Mouse (Mus musculus): ENCODE measurements around the gene Zfp810. TPM values are rescaled to one million over a fixed set of nuclear protein-coding genes. Genes with fewer than 3 reads are reported as not detected.

Zfp810 gene
- polyA plus RNA-seq, 1 experiment from 2014 or later = 16.9 TPM

DNA sequence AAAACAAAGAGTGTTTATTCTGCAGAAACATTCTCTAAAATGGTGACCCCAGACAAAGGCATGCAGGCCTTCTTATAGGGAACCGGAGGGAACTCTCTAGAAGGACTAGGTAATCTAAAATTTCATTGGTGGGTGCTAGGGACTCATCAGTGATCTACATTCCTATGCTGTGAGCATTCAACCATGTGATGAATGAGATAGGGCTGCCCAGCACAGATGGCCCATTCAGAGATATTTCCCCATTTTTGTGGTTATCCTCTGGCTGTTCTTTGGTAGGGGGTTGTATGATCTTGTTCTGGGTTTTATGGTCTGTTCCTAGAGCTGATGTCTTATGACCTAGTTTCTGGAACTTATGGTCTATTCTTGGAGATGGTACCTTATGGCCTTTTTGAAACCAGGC is 38.6 kb downstream of the Zfp810 start:
- TF ChIP-seq CTCF (IDR thresholded peaks at IDR 0.05; ENCODE audit: low read depth) = no peak
- Histone ChIP-seq H3K27ac (no peak overlapping the region), H3K9me3 (replicated peaks; ENCODE audit: low read length) (no peaks in the 10 kb centered on the region), H3K4me1 (replicated peaks; ENCODE audit: insufficient read depth, low read length) (no peaks in the 10 kb centered on the region), H3K4me2 (ENCODE audit: low read length) (no peak overlapping the region), H3K9ac (ENCODE audit: low read depth, low read length) (no peak overlapping the region), H3K27me3 (ENCODE audit: insufficient read depth, low read length) (no peaks in the 10 kb centered on the region), H3K4me3 (replicated peaks; ENCODE audit: low read depth, low read length) (no peak overlapping the region), H3K36me3 (ENCODE audit: insufficient read depth, low read length) (no peaks in the 10 kb centered on the region)
- WGBS = 100% methylated on average over 1 of the region's 1 CpGs
- DNase-seq (ENCODE audit: low spot score) = no peak
- ATAC-seq (replicated peaks; ENCODE audit: low FRiP score, low read depth) = no peak

DNA sequence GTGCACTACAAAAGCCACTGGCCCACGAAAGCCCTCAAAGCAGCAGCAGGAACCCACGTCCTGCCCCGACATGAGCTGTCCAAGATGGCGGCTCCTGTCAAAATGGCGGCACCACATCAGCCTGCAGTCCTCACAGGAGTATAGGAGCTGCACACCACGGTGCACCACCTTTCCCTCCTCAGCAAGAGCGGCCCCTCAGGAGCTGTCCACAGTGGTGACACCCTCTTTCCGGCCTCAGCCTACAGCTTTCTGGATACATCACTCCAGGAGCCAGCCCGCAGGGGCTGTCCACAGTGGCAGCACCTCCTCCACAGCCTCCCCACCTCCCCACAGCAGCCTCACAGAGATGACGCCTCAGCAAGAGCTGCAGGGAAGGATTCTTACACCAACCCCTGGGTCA is 44.8 kb downstream of the Zfp810 start:
- Histone ChIP-seq H3K27me3 (ENCODE audit: insufficient read depth, low read length) (no peaks in the 10 kb centered on the region), H3K4me3 (replicated peaks; ENCODE audit: low read depth, low read length) (no peak overlapping the region), H3K9me3 (replicated peaks; ENCODE audit: low read length) (no peaks in the 10 kb centered on the region), H3K4me1 (replicated peaks; ENCODE audit: insufficient read depth, low read length) (no peaks in the 10 kb centered on the region), H3K27ac (no peak overlapping the region), H3K36me3 (ENCODE audit: insufficient read depth, low read length) (no peaks in the 10 kb centered on the region), H3K9ac (ENCODE audit: low read depth, low read length) (no peak overlapping the region), H3K4me2 (ENCODE audit: low read length) (no peak overlapping the region)
- 82% methylated on average over 10 of the region's 10 CpGs for WGBS
- ATAC-seq (replicated peaks; ENCODE audit: low FRiP score, low read depth) (no peak), DNase-seq (ENCODE audit: low spot score) (no peak)
- no peak for TF ChIP-seq CTCF (IDR thresholded peaks at IDR 0.05; ENCODE audit: low read depth)

DNA sequence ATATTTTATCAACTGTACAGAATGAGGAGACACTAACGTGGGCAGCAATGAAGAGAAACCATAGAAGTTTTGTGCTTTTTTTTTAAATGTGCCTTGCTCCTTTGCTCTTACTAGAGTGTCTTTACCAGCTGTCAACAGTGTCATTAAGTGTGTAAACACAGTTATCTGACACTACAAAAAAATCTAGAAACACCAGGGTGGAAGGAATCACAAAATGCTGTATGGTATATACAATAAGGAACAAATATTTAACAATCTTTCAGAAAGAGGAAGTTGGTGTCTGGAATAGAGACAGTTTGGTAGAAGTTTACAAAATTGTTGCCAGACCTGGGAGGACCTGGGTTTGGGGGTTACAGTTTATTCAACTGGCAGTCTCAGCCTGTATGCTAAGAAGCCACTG is 45.9 kb downstream of the Zfp810 start:
- Histone ChIP-seq H3K27me3 (ENCODE audit: insufficient read depth, low read length) (no peaks in the 10 kb centered on the region), H3K9ac (ENCODE audit: low read depth, low read length) (no peak overlapping the region), H3K9me3 (replicated peaks; ENCODE audit: low read length) (no peaks in the 10 kb centered on the region), H3K27ac (no peak overlapping the region), H3K4me2 (ENCODE audit: low read length) (no peak overlapping the region), H3K36me3 (ENCODE audit: insufficient read depth, low read length) (no peaks in the 10 kb centered on the region), H3K4me3 (replicated peaks; ENCODE audit: low read depth, low read length) (no peak overlapping the region), H3K4me1 (replicated peaks; ENCODE audit: insufficient read depth, low read length) (no peaks in the 10 kb centered on the region)
- no peak for TF ChIP-seq CTCF (IDR thresholded peaks at IDR 0.05; ENCODE audit: low read depth)
- DNase-seq (ENCODE audit: low spot score) = no peak
- no peak for ATAC-seq (replicated peaks; ENCODE audit: low FRiP score, low read depth)
- WGBS = 70% methylated on average over 1 of the region's 1 CpGs

GRCm38 (mm10) chr9:22260092-22260422 is 47.4 kb downstream of the Zfp810 start:
- TF ChIP-seq CTCF (IDR thresholded peaks at IDR 0.05; ENCODE audit: low read depth) = no peak
- Histone ChIP-seq H3K36me3 (ENCODE audit: insufficient read depth, low read length) (no peaks in the 10 kb centered on the region), H3K4me3 (replicated peaks; ENCODE audit: low read depth, low read length) (peak overlapping the region; percentile 52), H3K9ac (ENCODE audit: low read depth, low read length) (no peak overlapping the region), H3K4me1 (replicated peaks; ENCODE audit: insufficient read depth, low read length) (no peaks in the 10 kb centered on the region), H3K27ac (no peak overlapping the region), H3K9me3 (replicated peaks; ENCODE audit: low read length) (peaks cover 4% of the 10 kb centered on the region), H3K4me2 (ENCODE audit: low read length) (peak overlapping the region; percentile 80), H3K27me3 (ENCODE audit: insufficient read depth, low read length) (no peaks in the 10 kb centered on the region)
- DNase-seq (ENCODE audit: low spot score) = no peak
- ATAC-seq (replicated peaks; ENCODE audit: low FRiP score, low read depth) = no peak
- WGBS = 31% methylated on average over 3 of the region's 3 CpGs

DNA sequence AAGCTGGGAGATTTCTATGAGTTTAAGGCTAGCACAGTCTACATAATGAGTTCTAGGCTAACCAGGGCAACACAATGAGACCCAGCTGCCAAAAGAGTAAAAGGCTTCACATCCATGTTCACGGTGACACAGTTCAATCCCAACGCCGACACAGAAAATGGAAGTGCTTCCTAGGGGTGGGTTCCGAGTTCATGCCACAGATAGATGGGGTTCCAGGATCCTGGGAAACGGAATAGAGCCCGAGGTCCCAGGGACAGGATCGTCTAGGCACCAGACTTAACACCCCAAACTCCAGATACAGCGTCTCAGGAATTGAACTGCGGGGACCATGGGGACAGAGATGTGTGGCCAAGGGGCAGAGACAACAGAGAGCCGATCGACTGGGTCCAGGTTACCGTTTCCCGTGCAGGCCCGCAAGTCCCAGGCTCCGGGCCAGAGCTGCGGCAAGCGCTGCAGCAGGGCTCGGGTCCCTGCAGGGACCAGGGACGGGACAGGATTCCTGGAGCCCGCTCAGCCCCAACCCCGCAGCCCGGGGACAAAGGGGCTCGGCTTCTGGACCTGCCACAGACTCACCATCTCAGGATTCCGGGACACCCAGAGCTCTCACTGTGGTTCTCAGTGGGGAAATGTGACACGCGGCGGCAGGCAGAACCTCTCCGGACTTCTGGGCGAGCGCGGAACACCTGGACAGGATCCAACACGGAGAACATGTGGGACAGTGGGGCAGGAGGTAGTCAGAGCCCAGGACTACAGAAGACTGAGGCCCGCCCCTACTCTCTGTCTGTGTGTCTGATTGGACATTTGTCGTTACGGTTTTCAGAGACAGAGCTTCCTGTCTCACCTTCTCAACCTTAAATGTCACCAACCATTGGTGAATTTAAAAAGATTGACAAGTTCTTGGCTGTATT is 48.0 kb downstream of the Zfp810 start, which contains the start of gene Zfp599:
Gene Zfp599, minus strand, starts transcription at position 712 of the 908 bp plus-strand sequence.
- Histone ChIP-seq H3K9me3 (replicated peaks; ENCODE audit: low read length) (peaks cover 4% of the 10 kb centered on the region), H3K27me3 (ENCODE audit: insufficient read depth, low read length) (no peaks in the 10 kb centered on the region), H3K4me2 (ENCODE audit: low read length) (peak within 1 kb of the TSS; percentile 80), H3K4me1 (replicated peaks; ENCODE audit: insufficient read depth, low read length) (no peaks in the 10 kb centered on the region), H3K36me3 (ENCODE audit: insufficient read depth, low read length) (no peaks in the 10 kb centered on the region), H3K4me3 (replicated peaks; ENCODE audit: low read depth, low read length) (peak within 1 kb of the TSS; percentile 52), H3K9ac (ENCODE audit: low read depth, low read length) (peak within 1 kb of the TSS; percentile 76), H3K27ac (no peak within 1 kb of the TSS)
- TF ChIP-seq CTCF (IDR thresholded peaks at IDR 0.05; ENCODE audit: low read depth) = no peak
- ATAC-seq (replicated peaks; ENCODE audit: low FRiP score, low read depth) = peak; percentile 92
- DNase-seq (ENCODE audit: low spot score) = peak; percentile 81
- under 1% methylated on average over 35 of the region's 35 CpGs for WGBS

DNA sequence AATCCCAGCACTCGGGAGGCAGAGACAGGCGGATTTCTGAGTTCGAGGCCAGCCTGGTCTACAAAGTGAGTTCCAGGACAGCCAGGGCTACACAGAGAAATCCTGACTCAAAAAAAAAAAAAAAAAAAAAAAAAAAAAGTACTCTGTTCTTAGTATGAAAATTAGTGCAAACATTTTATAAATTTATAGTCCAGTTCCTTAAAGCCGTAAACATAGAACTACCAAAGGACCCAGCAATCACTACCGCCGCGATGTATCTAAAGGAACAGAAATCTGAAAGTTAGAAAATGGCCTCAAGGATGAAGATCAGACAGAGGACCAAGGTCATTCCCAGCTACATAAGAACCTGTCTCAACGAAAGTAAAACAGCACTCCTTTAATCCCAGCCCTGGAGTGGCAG is 48.7 kb downstream of the Zfp810 start:
- TF ChIP-seq CTCF (IDR thresholded peaks at IDR 0.05; ENCODE audit: low read depth) = no peak
- no peaks in the 10 kb centered on the region for H3K27me3 ChIP-seq (ENCODE audit: insufficient read depth, low read length)
- no peak overlapping the region for H3K9ac ChIP-seq (ENCODE audit: low read depth, low read length)
- H3K4me1 ChIP-seq (replicated peaks; ENCODE audit: insufficient read depth, low read length) = no peaks in the 10 kb centered on the region
- no peak for ATAC-seq (replicated peaks; ENCODE audit: low FRiP score, low read depth)
- peak overlapping the region; percentile 80 for H3K4me2 ChIP-seq (ENCODE audit: low read length)
- H3K9me3 ChIP-seq (replicated peaks; ENCODE audit: low read length) = peaks cover 6% of the 10 kb centered on the region
- 88% methylated on average over 8 of the region's 8 CpGs for WGBS
- 0 out of 2 replicates have a peak, but pooled peaks cover under 1% of the 10 kb centered on the region for H3K36me3 ChIP-seq (ENCODE audit: insufficient read depth, low read length)
- no peak for DNase-seq (ENCODE audit: low spot score)
- no peak overlapping the region for H3K27ac ChIP-seq
- peak overlapping the region; percentile 52 for H3K4me3 ChIP-seq (replicated peaks; ENCODE audit: low read depth, low read length)
